Comparison of ENCODE assay signal across 21 mouse cellular contexts in the genomic region with DNA sequence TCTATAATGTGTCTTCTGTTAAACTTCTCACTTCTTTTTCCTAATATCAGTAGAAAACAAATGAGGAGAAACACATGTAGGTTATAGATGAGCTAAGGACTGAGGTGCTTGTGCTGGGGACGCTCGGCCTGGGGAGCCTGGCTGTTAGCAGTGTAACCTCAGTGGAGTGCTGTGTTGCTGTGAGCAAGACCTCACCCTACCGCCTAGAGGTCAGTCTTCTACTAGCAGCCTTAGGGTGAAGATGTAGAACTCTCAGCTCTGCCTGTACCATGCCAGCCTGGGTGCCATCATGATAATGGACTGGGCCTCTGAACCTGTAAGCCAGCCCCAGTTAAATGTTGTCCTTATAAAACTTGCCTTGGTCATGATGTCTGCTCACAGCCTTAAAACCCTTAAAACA.
"Had no signal": no experiment of that assay in that cellular context is flagged by ENCODE, and none has a peak within 500 bp of the region (broad histone marks: within the 10 kb centered on the region; RNA-seq: fewer than 3 reads in every experiment).

No protein-coding gene starts in this region.

- H3K9me3 ChIP-seq: heart, embryonic 10.5 days; heart, embryonic 12.5 days; hindbrain, embryonic 13.5 days; hindbrain, embryonic 15.5 days; limb, embryonic 13.5 days; limb, embryonic 15.5 days had no signal

- H3K27ac ChIP-seq: gastrocnemius, adult 2 months; heart, embryonic 10.5 days; hindbrain, embryonic 13.5 days; hindbrain, embryonic 15.5 days; hindbrain, postnatal 0 days; limb, embryonic 13.5 days; limb, embryonic 15.5 days had no signal

- H3K4me2 ChIP-seq: heart, embryonic 12.5 days; hindbrain, embryonic 13.5 days; hindbrain, embryonic 15.5 days; limb, embryonic 13.5 days; limb, embryonic 15.5 days had no signal

- H3K27me3 ChIP-seq: heart, embryonic 12.5 days; hindbrain, embryonic 13.5 days; hindbrain, embryonic 15.5 days; limb, embryonic 13.5 days; limb, embryonic 15.5 days had no signal

- DNase-seq: gastrocnemius, adult 2 months; gastrocnemius, postnatal 10 days; gastrocnemius, postnatal 25 days; heart, adult 18-20 months; heart, postnatal 14 days; heart, postnatal 36 days; kidney, adult 18-20 months; kidney, adult 8-10 months; kidney, postnatal 10 days; kidney, postnatal 25 days; kidney, postnatal 4 days; layer of hippocampus, adult 9-11 months; layer of hippocampus, postnatal 36 days; left cerebral cortex, postnatal 4 days had no signal

- ATAC-seq: hindbrain, postnatal 0 days had no signal

- H3K9ac ChIP-seq: heart, embryonic 12.5 days; hindbrain, embryonic 13.5 days; hindbrain, embryonic 15.5 days; limb, embryonic 13.5 days; limb, embryonic 15.5 days had no signal

- H3K4me1 ChIP-seq: heart, embryonic 10.5 days; heart, embryonic 12.5 days; hindbrain, embryonic 13.5 days; hindbrain, embryonic 15.5 days; limb, embryonic 13.5 days; limb, embryonic 15.5 days had no signal

- H3K4me3 ChIP-seq: gastrocnemius, adult 2 months; heart, embryonic 10.5 days; heart, embryonic 12.5 days; hindbrain, embryonic 13.5 days; hindbrain, embryonic 15.5 days; limb, embryonic 13.5 days; limb, embryonic 15.5 days had no signal
